Mouse (Mus musculus) midbrain, embryonic 13.5 days (tissue): ENCODE results near the gene Fhod1. TPM values are rescaled to one million over a fixed set of nuclear protein-coding genes. Genes with fewer than 3 reads are reported as not detected.

Experiments used
- ATAC-seq: fragments of 200-750 bp; cut with Nextera tagmentation; 2 replicates; pipeline ENCODE4 v1.8.0; 2017; ENCODE audit warnings: mild to moderate bottlenecking, moderate TSS enrichment, moderate library complexity
- H3K27ac ChIP-seq: fragments of 300-500 bp; sonication (generic); 2 replicates; pipeline ENCODE4 v1.5.1; 2015; ENCODE audit warnings: inconsistent platforms, mild to moderate bottlenecking, moderate library complexity
- H3K27me3 ChIP-seq: fragments of 300-500 bp; sonication (generic); 2 replicates; pipeline ENCODE4 v1.6.1; 2015; ENCODE audit warnings: mild to moderate bottlenecking, inconsistent platforms
- H3K36me3 ChIP-seq: fragments of 300-500 bp; sonication (generic); 2 replicates; pipeline ENCODE4 v1.6.1; 2015; ENCODE audit warnings: mild to moderate bottlenecking, inconsistent platforms
- H3K4me1 ChIP-seq: fragments of 300-500 bp; sonication (generic); replicated peaks from 2 replicates; pipeline ENCODE4 v1.6.1; 2015; ENCODE audit warnings: inconsistent platforms
- H3K4me2 ChIP-seq: fragments of 300-500 bp; sonication (generic); replicated peaks from 2 replicates; pipeline ENCODE4 v1.6.1; 2015; ENCODE audit warnings: moderate library complexity, mild to moderate bottlenecking, inconsistent platforms
- H3K4me3 ChIP-seq: fragments of 300-500 bp; sonication (generic); replicated peaks from 2 replicates; pipeline ENCODE4 v1.5.1; 2015; ENCODE audit warnings: mild to moderate bottlenecking, inconsistent platforms
- H3K9ac ChIP-seq: fragments of 300-500 bp; sonication (generic); replicated peaks from 2 replicates; pipeline ENCODE4 v1.6.1; 2015; ENCODE audit warnings: mild to moderate bottlenecking, inconsistent platforms
- H3K9me3 ChIP-seq: fragments of 300-500 bp; sonication (generic); 2 replicates; pipeline ENCODE4 v1.6.1; 2016; ENCODE audit warnings: mild to moderate bottlenecking, inconsistent platforms
- WGBS: fragments of 180-500 bp; shearing (Covaris S2); methylation state at CpG from one replicate; pipeline ENCODE4 v1.1.7; 2015; 5-methylcytosine and 5-hydroxymethylcytosine counted together
- polyA plus RNA-seq: library from polyadenylated mRNA; unstranded; fragments of >200 nt; fragmentation: Nextera tagmentation; extraction: Ambion mirVana; gene quantifications from 2 replicates; pipeline ENCODE4 v1.2.1, GENCODE M21; 2015

Gene Fhod1
- 0.53 and 0.57 TPM in 2 replicates for polyA plus RNA-seq

DNA sequence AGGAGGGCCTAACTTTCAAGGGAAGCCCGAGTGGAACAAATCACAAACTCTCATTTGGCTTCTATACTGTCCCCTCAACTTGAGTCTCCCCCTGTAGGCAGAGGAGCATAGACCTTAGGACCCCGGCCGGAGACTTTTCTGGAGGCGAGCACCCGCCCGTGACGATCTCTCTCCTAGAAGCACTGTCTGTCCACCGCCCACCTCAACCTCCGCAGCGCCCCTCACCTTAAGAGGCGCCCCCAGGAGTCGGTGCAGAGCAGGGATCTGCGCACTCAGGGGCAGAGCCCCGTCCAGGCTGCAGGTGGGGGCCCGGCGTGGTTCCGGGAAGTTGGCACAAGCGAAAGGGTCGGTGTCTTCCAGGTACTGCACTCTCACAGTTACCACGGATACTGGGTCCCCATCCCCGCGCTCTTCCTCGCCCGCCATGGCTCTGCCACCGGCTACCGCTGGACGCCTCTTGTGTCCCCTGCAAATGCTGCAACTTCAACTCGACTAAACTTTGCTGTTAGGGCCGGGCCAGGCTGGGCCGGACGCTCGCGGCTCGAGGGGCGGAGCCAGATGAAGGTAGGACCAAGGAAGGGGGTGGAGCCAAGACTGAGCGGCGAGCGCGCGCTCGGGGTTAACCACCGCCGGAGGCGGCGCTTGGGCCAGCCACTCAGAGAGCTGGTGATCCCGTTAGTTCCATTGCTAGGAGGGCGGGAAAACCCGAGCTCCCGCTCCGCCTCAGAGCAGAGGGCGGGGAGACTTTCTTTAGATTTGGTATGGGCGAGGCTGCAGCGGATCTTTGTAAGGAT is at the start of gene Fhod1:
Fhod1 (minus strand) TSS at position 526 of the 794 bp plus-strand sequence.
- WGBS = under 1% methylated on average over 53 of the region's 53 CpGs
- H3K4me3 ChIP-seq = peak within 1 kb of the TSS; percentile 56
- peak; percentile 84 for ATAC-seq

DNA sequence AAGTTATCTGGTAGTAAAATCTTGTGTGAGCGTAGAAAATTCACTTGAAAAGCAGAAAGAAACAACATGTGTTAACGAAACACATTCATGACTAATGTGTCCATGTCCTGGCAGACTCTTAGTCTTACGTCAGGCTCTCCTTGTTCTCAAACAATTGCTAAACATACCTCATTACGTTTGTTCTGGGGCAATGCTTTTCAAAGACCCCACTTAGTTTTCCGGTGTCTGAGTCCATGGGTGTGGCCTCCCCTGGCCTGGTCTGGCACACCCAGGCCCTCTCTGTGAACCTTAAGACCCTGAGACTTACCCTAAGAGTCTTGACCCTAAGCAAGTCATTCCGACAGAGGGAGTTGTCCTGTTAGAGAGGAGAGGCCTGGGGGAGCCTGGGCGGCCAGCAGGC is 46.2 kb upstream of the Fhod1 start:
- H3K4me1 ChIP-seq = no peaks in the 10 kb centered on the region
- WGBS = 71% methylated on average over 7 of the region's 7 CpGs
- H3K27me3 ChIP-seq = no peaks in the 10 kb centered on the region
- no peak overlapping the region for H3K4me3 ChIP-seq
- H3K9me3 ChIP-seq = no peaks in the 10 kb centered on the region
- H3K4me2 ChIP-seq = no peak overlapping the region
- no peak overlapping the region for H3K9ac ChIP-seq
- H3K27ac ChIP-seq = no peak overlapping the region
- ATAC-seq = no peak
- no peaks in the 10 kb centered on the region for H3K36me3 ChIP-seq

More for the DNA sequence above, at the start of gene Fhod1:
- no peaks in the 10 kb centered on the region for H3K36me3 ChIP-seq
- peak within 1 kb of the TSS; percentile 48 for H3K27ac ChIP-seq
- H3K4me1 ChIP-seq = peaks cover 37% of the 10 kb centered on the region
- H3K9ac ChIP-seq = peak within 1 kb of the TSS; percentile 75
- H3K27me3 ChIP-seq = peaks cover 19% of the 10 kb centered on the region
- H3K4me2 ChIP-seq = peak within 1 kb of the TSS; percentile 95
- no peaks in the 10 kb centered on the region for H3K9me3 ChIP-seq

DNA sequence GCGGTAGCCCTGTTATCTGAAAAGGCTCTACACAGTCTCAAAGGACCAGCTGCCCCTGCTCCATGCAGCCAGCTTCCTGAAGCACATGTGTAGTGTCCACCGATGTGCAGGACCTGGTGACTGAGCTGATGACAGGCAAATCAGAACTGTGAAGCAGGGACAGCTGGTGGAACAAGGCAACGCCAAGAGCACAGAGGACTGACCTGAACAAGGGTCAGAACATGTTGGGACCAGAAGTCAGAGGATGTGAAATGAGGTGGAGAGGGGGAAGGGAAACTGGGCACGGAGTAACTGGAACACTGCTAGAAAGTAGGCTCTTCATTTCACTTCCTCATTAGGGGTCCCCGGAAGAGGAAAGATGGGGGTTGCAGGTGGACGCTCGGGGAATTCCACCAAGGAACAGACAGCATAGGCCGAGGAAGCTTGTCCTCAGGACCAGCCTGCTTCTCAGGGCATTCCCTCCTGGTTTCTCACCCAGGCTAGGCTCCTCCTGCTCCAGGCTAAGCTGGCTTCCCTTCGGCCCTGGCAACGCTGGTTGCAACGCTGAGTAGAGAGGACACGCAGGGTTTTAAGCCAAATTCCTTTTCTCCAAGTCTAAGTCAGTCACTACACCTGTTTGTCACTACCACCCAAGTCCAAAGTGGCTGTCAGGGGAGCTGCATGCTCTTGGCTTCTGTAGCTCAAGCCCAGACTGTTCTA is 45.5 kb upstream of the Fhod1 start:
- Histone ChIP-seq H3K27ac (no peak overlapping the region), H3K9ac (no peak overlapping the region), H3K27me3 (no peaks in the 10 kb centered on the region), H3K4me2 (no peak overlapping the region), H3K4me3 (no peak overlapping the region), H3K36me3 (no peaks in the 10 kb centered on the region), H3K9me3 (no peaks in the 10 kb centered on the region), H3K4me1 (no peaks in the 10 kb centered on the region)
- no peak for ATAC-seq
- WGBS = 88% methylated on average over 12 of the region's 12 CpGs

DNA sequence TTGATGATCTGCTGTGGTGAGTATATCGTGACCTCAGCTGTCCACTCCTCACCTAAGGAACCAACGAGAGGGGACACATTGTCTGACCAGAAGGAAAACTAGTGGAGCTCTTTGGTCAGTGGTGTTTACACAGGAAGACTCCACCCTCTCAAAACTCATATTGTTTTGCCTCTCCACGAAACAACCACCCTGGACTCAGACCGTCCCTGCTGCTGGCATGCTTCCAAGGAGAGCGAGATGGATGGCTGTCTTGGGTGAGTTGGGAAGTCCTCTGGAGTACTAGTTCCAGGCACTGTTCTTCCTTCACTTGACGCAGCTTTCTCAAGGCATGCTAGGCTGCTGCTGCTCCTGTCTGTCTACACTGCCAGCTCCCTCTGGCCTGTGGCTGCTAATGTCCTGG is 41.3 kb upstream of the Fhod1 start:
- Histone ChIP-seq H3K36me3 (no peaks in the 10 kb centered on the region), H3K9ac (no peak overlapping the region), H3K9me3 (no peaks in the 10 kb centered on the region), H3K4me3 (no peak overlapping the region), H3K27me3 (no peaks in the 10 kb centered on the region), H3K4me1 (no peaks in the 10 kb centered on the region), H3K4me2 (no peak overlapping the region), H3K27ac (no peak overlapping the region)
- WGBS = 84% methylated on average over 6 of the region's 6 CpGs
- no peak for ATAC-seq

DNA sequence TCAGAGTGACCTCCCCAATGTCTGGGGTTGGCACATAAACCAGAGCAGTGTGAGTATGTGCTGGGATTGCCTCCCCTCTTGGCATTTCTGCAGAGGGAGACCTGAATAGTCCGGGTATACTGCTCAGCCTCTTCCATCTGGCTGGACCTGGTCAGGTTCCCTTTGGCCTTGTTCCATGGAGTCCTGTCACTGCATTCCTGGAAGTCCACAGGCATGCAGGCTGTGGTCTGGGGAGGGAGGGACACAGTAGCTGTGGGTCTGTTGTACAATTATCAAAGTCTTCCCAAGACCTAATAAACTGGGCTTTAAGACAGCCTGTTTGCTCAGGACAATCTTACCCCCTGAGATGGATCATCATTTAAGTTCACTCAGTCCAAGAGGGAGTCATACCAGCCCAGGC is 39.4 kb upstream of the Fhod1 start:
- no peak for ATAC-seq
- 84% methylated on average over 1 of the region's 1 CpGs for WGBS
- no peaks in the 10 kb centered on the region for H3K9me3 ChIP-seq
- no peak overlapping the region for H3K4me3 ChIP-seq
- no peaks in the 10 kb centered on the region for H3K4me1 ChIP-seq
- no peak overlapping the region for H3K27ac ChIP-seq
- no peaks in the 10 kb centered on the region for H3K27me3 ChIP-seq
- no peak overlapping the region for H3K4me2 ChIP-seq
- H3K36me3 ChIP-seq = no peaks in the 10 kb centered on the region
- H3K9ac ChIP-seq = no peak overlapping the region

DNA sequence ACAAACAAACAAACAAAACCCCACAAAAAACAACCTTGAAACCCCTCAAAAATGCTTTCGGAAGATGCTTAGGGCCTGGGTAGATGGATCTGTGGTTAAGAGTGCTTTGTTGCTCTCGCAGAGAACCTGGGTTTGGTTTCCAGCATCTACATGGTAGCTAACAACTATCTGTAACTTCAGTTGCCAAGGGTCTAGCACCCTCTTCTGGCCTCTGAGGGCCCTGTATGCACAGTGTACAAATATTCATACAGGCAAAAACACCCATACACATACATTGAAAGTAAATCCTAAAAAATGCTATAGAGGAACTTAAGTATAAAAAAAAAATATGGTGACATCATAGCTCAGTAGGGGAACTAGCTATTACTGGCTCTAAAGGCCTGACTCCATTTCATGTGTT is 36.3 kb upstream of the Fhod1 start:
- no peak for ATAC-seq
- H3K9me3 ChIP-seq = no peaks in the 10 kb centered on the region
- H3K27ac ChIP-seq = no peak overlapping the region
- no peak overlapping the region for H3K4me2 ChIP-seq
- H3K9ac ChIP-seq = no peak overlapping the region
- WGBS = 98% methylated on average over 2 of the region's 2 CpGs
- H3K4me3 ChIP-seq = no peak overlapping the region
- H3K4me1 ChIP-seq = no peaks in the 10 kb centered on the region
- no peaks in the 10 kb centered on the region for H3K36me3 ChIP-seq
- H3K27me3 ChIP-seq = no peaks in the 10 kb centered on the region

DNA sequence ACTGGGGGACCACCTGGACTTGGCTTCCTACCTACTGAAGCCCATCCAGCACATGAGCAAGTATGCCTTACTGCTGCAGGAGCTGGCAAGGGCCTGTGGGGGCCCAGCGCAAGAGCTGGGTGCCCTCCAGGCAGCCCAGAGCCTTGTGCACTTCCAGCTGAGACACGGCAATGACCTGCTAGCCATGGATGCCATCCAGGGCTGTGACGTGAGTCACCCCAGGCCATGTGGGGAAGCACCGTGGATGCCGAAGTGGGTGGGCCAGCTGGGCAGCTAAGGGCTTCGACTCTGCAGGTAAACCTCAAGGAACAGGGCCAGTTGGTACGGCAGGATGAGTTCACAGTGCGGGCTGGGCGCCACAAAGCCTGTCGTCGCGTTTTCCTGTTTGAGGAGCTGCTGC is 32.6 kb upstream of the Fhod1 start:
- H3K36me3 ChIP-seq = no peaks in the 10 kb centered on the region
- no peak overlapping the region; the same call in 1 of the 2 replicates for H3K9ac ChIP-seq
- no peaks in the 10 kb centered on the region for H3K27me3 ChIP-seq
- WGBS = 90% methylated on average over 12 of the region's 12 CpGs
- H3K4me3 ChIP-seq = no peak overlapping the region
- no peak overlapping the region for H3K4me2 ChIP-seq
- no peak for ATAC-seq
- H3K9me3 ChIP-seq = no peaks in the 10 kb centered on the region
- H3K27ac ChIP-seq = no peak overlapping the region
- H3K4me1 ChIP-seq = no peaks in the 10 kb centered on the region; the same call in 1 of the 2 replicates

DNA sequence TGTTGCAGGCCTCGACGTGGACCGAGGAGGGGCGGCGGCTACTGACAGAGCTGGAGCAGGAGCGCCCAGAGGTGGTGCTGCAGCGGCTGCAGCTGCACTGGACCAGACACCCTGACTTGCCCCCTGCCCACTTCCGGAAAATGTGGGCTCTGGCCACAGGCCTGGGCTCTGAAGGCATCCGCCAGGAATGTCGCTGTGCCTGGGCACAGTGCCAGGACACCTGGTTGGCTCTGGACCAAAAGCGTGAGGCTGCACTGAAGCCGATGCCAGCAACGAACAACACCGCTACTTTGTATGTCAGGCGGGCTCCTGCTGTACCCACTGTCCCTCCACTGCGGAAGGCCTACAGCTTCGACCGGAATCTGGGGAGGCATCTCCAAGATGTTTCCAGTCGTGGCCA is 30.9 kb upstream of the Fhod1 start:
- 77% methylated on average over 19 of the region's 19 CpGs for WGBS

DNA sequence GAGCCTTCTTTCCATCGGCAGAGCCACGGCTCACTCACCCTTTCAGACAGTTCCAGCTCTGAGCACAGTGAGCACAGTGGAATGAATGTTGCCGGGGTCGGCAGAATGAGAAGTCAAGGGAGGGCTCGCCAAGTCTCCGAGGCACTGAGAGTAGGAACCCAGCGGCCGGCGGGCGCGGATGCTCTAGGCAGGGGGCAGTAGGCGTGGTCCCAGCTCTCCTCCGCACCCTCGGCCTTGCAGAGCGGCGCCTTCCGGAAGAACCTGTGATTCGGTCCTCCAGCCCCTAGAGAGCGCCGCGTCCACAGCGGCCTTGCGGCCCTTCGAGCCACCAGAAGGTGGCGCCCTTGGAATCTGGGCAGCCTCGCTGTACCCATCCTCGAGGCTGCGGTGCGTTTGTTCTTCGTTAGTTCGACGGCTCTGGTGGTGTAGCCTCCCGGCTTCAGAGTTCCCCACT is 26.8 kb upstream of the Fhod1 start:
- Histone ChIP-seq H3K36me3 (no peaks in the 10 kb centered on the region), H3K4me2 (peak overlapping the region; percentile 45), H3K4me1 (peaks cover 8% of the 10 kb centered on the region), H3K4me3 (peak overlapping the region; percentile 12; the same call in 1 of the 2 replicates), H3K27ac (no peak overlapping the region), H3K9me3 (no peaks in the 10 kb centered on the region), H3K27me3 (no peaks in the 10 kb centered on the region), H3K9ac (0 out of 2 replicates have a peak overlapping the region, but pooled peaks have one; percentile 29)
- WGBS = 25% methylated on average over 33 of the region's 33 CpGs
- peak; percentile 46; the same call in 1 of the 2 replicates for ATAC-seq

More for the DNA sequence above, 30.9 kb upstream of the Fhod1 start:
- H3K4me3 ChIP-seq = no peak overlapping the region
- H3K36me3 ChIP-seq = no peaks in the 10 kb centered on the region
- H3K9ac ChIP-seq = no peak overlapping the region
- no peaks in the 10 kb centered on the region for H3K9me3 ChIP-seq
- peaks cover 8% of the 10 kb centered on the region for H3K4me1 ChIP-seq
- H3K27me3 ChIP-seq = no peaks in the 10 kb centered on the region
- no peak overlapping the region for H3K27ac ChIP-seq
- H3K4me2 ChIP-seq = no peak overlapping the region
- ATAC-seq = 0 out of 2 replicates have a peak, but pooled peaks have one; percentile 19

DNA sequence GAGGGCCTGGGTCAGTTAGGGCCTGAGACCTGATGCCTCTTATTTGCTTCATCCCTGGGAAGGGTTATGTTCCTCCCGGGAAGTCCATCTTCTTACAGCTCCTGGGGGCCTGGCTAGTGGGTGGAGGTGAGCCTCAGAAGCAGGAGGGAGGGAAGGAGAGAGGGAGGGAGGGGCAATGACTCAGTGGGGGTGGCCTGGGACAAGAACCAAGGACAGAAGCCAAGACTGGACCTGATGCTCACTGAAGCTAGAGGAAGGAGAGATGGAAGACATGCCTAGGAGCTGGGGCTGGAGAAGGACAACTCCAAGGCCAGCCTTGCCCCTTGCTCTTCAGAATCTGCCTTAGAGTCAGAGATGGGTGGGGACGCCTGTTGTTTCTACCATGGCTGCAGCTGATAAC is 25.3 kb upstream of the Fhod1 start, which contains the start of gene Plekhg4:
Plekhg4 (plus strand) TSS at position 243 of the 400 bp plus-strand sequence.
- H3K9me3 ChIP-seq = no peaks in the 10 kb centered on the region
- H3K4me1 ChIP-seq = peaks cover 8% of the 10 kb centered on the region
- H3K9ac ChIP-seq = no peak within 1 kb of the TSS
- no peak for ATAC-seq
- H3K27ac ChIP-seq = no peak within 1 kb of the TSS
- H3K36me3 ChIP-seq = peaks cover 6% of the 10 kb centered on the region
- no peaks in the 10 kb centered on the region for H3K27me3 ChIP-seq
- 59% methylated on average over 2 of the region's 2 CpGs for WGBS
- no peak within 1 kb of the TSS for H3K4me3 ChIP-seq
- H3K4me2 ChIP-seq = peak within 1 kb of the TSS; percentile 45

DNA sequence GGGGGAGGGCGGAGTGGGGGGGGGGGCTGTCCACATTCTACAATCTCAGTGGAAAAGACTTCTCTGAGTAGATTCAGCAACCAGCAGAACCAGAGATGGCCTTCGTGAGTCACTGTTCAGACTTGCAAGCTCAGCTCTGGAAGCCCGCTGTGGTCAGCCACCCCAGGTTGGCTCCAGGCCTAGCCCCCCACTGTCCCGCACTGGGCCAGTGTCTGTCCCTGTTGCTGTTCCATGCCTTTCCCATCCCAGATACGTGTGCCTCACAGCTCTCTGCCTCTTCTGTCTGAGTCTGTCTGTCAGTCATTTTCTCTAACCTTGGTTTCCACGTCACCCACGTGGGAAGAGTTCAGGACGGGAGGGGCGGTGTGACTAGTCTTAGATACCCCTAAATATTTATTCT is 24.7 kb upstream of the Fhod1 start:
- H3K4me2 ChIP-seq = no peak overlapping the region
- H3K36me3 ChIP-seq = peaks cover 6% of the 10 kb centered on the region
- ATAC-seq = no peak
- 71% methylated on average over 9 of the region's 9 CpGs for WGBS
- no peaks in the 10 kb centered on the region for H3K27me3 ChIP-seq
- no peak overlapping the region for H3K27ac ChIP-seq
- no peak overlapping the region for H3K9ac ChIP-seq
- peaks cover 8% of the 10 kb centered on the region for H3K4me1 ChIP-seq
- H3K9me3 ChIP-seq = no peaks in the 10 kb centered on the region
- no peak overlapping the region for H3K4me3 ChIP-seq

DNA sequence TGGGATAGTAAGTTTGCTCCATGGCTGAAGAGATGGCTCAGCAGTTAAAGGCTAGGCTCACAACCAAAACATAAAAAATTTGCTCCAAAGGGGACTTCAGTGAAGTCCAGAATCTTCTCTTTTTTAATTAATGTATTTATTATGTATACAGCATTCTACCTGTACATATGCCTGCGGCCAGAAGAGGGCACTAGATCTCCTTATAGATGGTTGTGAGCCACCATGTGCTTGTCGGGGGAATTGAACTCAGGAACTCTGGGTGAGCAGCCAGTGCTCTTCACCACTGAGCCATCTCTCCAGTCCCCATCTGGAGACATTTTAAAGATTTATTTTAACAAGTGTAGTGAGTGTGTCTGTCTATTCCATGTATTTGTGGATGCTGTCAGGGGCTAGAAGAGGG is 19.4 kb upstream of the Fhod1 start:
- Histone ChIP-seq H3K27ac (no peak overlapping the region), H3K4me1 (no peaks in the 10 kb centered on the region), H3K4me3 (no peak overlapping the region), H3K9ac (no peak overlapping the region), H3K4me2 (no peak overlapping the region), H3K36me3 (peaks cover 41% of the 10 kb centered on the region), H3K27me3 (no peaks in the 10 kb centered on the region), H3K9me3 (no peaks in the 10 kb centered on the region)
- no peak for ATAC-seq
- WGBS = 78% methylated on average over 2 of the region's 2 CpGs
